Mouse (Mus musculus) liver, embryonic 15.5 days (tissue): Measurements from ENCODE around the gene Sostdc1. TPM values are rescaled to one million over a fixed set of nuclear protein-coding genes. Genes with fewer than 3 reads are reported as not detected.

Source experiments
- ATAC-seq: fragments of 200-750 bp; cut with Nextera tagmentation; 2 replicates; pipeline ENCODE4 v1.8.0; 2017; ENCODE audit warnings: moderate number of reproducible peaks, mild to moderate bottlenecking, moderate library complexity; ENCODE audit not compliant: insufficient read depth
- H3K27ac ChIP-seq: fragments of 300-500 bp; sonication (generic); replicated peaks from 2 replicates; pipeline ENCODE4 v1.5.1; 2015; ENCODE audit warnings: mild to moderate bottlenecking, inconsistent platforms
- H3K27me3 ChIP-seq: fragments of 300-500 bp; sonication (generic); 2 replicates; pipeline ENCODE4 v1.6.1; 2015; ENCODE audit warnings: mild to moderate bottlenecking, inconsistent platforms
- H3K36me3 ChIP-seq: fragments of 300-500 bp; sonication (generic); replicated peaks from 2 replicates; pipeline ENCODE4 v1.6.1; 2015; ENCODE audit warnings: moderate library complexity, mild to moderate bottlenecking, inconsistent platforms
- H3K4me1 ChIP-seq: fragments of 300-500 bp; sonication (generic); replicated peaks from 2 replicates; pipeline ENCODE4 v1.6.1; 2015; ENCODE audit warnings: inconsistent platforms
- H3K4me2 ChIP-seq: fragments of 300-500 bp; sonication (generic); 2 replicates; pipeline ENCODE4 v1.6.1; 2015; ENCODE audit warnings: moderate library complexity, mild to moderate bottlenecking, inconsistent platforms
- H3K4me3 ChIP-seq: fragments of 300-500 bp; sonication (generic); replicated peaks from 2 replicates; pipeline ENCODE4 v1.5.1; 2015; ENCODE audit warnings: mild to moderate bottlenecking, inconsistent platforms
- H3K9ac ChIP-seq: fragments of 300-500 bp; sonication (generic); 2 replicates; pipeline ENCODE4 v1.6.1; 2015; ENCODE audit warnings: moderate library complexity, mild to moderate bottlenecking, inconsistent platforms
- H3K9me3 ChIP-seq: fragments of 300-500 bp; sonication (generic); replicated peaks from 2 replicates; pipeline ENCODE4 v1.6.1; 2016; ENCODE audit warnings: inconsistent platforms
- WGBS: fragments of 180-500 bp; shearing (Covaris S2); methylation state at CpG from one replicate; pipeline ENCODE4 v1.1.7; 2015; ENCODE audit warnings: mixed read lengths; ENCODE audit not compliant: insufficient replicate concordance; 5-methylcytosine and 5-hydroxymethylcytosine counted together
- polyA plus RNA-seq: library from polyadenylated mRNA; unstranded; fragments of >200 nt; fragmentation: Nextera tagmentation; extraction: Ambion mirVana; gene quantifications from 2 replicates; pipeline ENCODE4 v1.2.1, GENCODE M21; 2015

Sostdc1 gene
- polyA plus RNA-seq = 0.13 and 0.23 TPM in 2 replicates

DNA sequence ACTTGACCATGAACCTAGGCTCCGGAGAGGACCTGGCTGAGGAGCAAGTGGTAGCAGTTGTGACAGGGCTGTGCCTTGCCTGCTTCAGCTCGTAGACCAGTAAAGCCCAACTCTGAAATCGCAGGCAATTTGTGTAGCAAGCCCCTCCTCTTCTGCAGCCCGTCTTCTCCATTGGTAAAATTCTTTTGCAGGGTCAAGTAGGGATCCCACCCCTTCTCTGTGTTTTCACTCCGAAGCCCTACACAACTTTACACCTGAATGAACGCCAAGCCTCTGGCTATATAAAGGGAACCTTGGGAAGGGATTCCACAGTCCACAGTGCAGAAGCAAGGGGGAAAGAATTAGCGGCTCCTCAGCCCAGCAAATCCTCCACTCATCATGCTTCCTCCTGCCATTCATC lies at the start of gene Sostdc1:
Sostdc1 (plus strand) TSS at position 224 of the 400 bp plus-strand sequence.
- Histone ChIP-seq H3K36me3 (no peaks in the 10 kb centered on the region), H3K9ac (no peak within 1 kb of the TSS), H3K4me3 (no peak within 1 kb of the TSS), H3K4me1 (no peaks in the 10 kb centered on the region), H3K4me2 (no peak within 1 kb of the TSS), H3K27ac (no peak within 1 kb of the TSS), H3K27me3 (peaks cover 28% of the 10 kb centered on the region), H3K9me3 (no peaks in the 10 kb centered on the region)
- 23% methylated on average over 7 of the region's 7 CpGs for WGBS
- ATAC-seq = no peak

DNA sequence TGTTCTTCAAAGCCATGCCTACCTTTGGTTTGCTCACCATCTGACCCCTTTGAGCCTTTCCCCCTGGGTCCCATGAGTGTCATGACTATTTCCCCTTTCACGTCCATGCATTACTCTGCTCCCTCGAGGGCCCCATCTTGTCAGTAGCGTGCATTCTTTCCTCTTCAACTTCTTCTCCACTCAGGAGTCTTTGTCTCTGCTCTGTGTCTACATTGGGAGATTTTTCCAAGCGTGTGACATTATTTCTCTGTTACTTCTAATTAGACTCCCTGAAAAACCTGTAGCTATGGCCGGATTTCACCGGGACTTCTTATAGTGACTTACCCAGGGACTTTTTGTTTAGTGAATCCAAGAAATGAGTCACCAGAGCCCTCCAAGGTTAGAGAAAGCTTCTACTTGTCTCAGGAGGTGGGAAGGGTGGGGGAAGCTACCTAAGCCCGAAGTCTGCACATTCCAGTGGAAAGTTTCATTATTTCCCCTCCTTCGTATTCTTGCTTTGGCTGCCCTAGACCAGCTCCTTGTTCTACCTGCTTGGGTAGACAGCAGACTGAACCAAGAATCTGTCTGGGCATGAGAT lies 46.2 kb upstream of the Sostdc1 start:
- Histone ChIP-seq H3K4me1 (no peaks in the 10 kb centered on the region), H3K9ac (no peak overlapping the region), H3K27ac (no peak overlapping the region), H3K4me3 (no peak overlapping the region), H3K4me2 (no peak overlapping the region), H3K36me3 (no peaks in the 10 kb centered on the region), H3K9me3 (no peaks in the 10 kb centered on the region), H3K27me3 (no peaks in the 10 kb centered on the region)
- WGBS = 65% methylated on average over 8 of the region's 8 CpGs
- ATAC-seq = no peak

DNA sequence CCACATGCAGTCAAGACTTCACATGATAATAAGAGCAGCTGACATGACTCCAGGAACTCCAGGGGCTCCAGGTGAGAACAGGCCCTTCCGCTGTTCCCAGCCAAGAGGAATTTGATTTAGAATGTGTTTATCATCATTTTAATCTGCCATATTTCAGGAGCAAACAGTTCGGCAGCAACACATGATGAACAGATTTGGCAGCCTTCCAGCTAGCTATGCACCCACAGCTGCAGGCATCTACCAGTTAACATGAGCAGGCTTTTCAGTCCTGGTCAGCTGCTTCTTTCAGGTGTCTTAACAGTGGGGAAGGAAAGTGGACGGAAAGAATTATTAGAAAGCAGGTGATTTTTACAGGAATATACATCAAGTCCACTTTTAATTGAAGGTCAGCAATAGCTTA lies 39.1 kb upstream of the Sostdc1 start:
- no peaks in the 10 kb centered on the region for H3K27me3 ChIP-seq
- WGBS = 66% methylated on average over 3 of the region's 3 CpGs
- H3K9ac ChIP-seq = no peak overlapping the region
- H3K4me1 ChIP-seq = no peaks in the 10 kb centered on the region
- no peaks in the 10 kb centered on the region for H3K9me3 ChIP-seq
- no peak for ATAC-seq
- H3K4me2 ChIP-seq = no peak overlapping the region
- H3K4me3 ChIP-seq = no peak overlapping the region
- H3K27ac ChIP-seq = no peak overlapping the region
- H3K36me3 ChIP-seq = no peaks in the 10 kb centered on the region

DNA sequence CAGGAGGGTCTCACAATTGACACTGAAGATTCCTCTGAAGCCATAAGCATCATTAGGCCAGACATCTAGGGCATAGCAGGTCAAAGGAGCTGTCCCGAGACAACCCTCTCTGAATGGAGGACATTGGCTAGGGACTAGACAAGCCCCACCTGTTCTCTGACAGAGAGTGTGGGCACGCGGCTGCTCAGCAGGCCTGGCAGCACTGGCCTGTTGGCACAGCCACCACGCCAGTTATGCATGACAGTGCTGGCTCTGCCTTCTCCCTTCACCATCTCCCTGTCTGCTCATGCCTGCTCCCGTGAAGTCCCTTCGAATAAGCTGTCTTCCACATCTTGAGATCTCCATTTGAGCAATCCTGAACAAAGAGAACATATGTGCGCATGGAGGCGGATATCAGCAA lies 24.3 kb upstream of the Sostdc1 start:
- ATAC-seq = no peak
- no peaks in the 10 kb centered on the region for H3K27me3 ChIP-seq
- 74% methylated on average over 8 of the region's 8 CpGs for WGBS

DNA sequence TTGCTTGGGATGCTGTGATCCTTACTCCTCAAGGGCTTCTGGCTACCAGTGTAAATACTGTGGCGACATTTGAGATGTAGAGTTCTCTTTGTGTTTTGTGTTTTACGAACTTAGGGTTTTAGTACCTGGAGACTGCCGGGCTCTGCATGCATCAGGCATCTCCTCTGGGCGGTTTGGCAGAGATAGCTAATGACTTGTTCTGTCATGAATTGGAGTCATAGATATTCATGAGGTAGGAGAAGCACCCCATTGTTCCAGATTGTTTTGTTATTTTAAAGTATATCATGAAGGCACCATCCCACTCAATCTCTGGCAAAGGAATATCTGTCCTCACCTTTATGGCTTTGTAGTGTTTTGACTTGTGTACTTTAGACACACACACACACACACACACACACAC lies 23.5 kb upstream of the Sostdc1 start:
- Histone ChIP-seq H3K4me1 (no peaks in the 10 kb centered on the region), H3K27ac (no peak overlapping the region), H3K9me3 (no peaks in the 10 kb centered on the region), H3K9ac (no peak overlapping the region), H3K4me2 (no peak overlapping the region), H3K4me3 (no peak overlapping the region), H3K36me3 (no peaks in the 10 kb centered on the region), H3K27me3 (no peaks in the 10 kb centered on the region)
- 57% methylated on average over 4 of the region's 4 CpGs for WGBS
- no peak for ATAC-seq

More for the DNA sequence above, 24.3 kb upstream of the Sostdc1 start:
- Histone ChIP-seq H3K9me3 (no peaks in the 10 kb centered on the region), H3K4me1 (no peaks in the 10 kb centered on the region), H3K27ac (no peak overlapping the region), H3K4me2 (no peak overlapping the region), H3K36me3 (no peaks in the 10 kb centered on the region), H3K9ac (no peak overlapping the region), H3K4me3 (no peak overlapping the region)

DNA sequence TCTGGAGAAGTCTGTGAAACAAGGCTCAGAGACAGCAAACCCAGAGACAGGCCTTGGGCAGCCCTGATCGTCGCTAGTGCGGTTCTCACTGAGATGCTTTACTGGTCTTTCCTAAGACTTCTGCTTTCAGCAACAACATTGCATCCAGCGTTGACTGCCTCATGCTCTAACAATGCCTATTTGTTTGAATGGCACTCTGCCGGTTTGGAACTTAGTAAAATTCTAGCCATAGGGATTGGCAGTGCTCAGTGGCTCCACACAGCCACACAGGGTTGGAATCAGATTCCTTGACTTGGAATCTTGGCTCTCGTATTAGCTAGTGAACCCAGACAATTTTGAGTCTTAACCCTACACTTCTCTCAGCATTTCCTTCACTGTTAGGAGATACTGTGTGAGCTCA lies 22.6 kb upstream of the Sostdc1 start:
- Histone ChIP-seq H3K9me3 (no peaks in the 10 kb centered on the region), H3K9ac (no peak overlapping the region), H3K27me3 (no peaks in the 10 kb centered on the region), H3K36me3 (no peaks in the 10 kb centered on the region), H3K4me2 (no peak overlapping the region), H3K4me1 (no peaks in the 10 kb centered on the region), H3K27ac (no peak overlapping the region), H3K4me3 (no peak overlapping the region)
- WGBS = 70% methylated on average over 6 of the region's 6 CpGs
- no peak for ATAC-seq

DNA sequence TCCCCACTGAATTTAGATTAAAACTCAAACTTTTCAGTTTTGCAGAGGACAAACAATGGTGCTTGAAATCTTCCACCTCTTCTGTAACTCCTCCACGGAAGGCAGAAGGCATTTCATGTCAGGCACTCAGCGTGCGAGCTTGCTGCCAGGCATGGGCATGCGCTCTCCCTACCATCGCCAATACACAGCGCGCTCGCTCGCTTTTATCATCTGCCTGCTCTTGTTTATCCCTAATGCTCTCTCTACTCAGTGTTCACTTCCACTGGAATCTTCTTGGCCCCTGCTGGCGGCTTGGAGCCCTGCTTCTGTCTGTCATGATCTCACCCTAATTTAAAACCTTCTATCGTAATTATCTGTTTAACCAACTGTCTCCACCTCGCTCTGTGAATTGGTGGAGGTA lies 11.6 kb upstream of the Sostdc1 start:
- no peaks in the 10 kb centered on the region for H3K9me3 ChIP-seq
- no peak overlapping the region for H3K4me2 ChIP-seq
- H3K9ac ChIP-seq = no peak overlapping the region
- no peak overlapping the region for H3K27ac ChIP-seq
- no peak overlapping the region for H3K4me3 ChIP-seq
- no peaks in the 10 kb centered on the region for H3K4me1 ChIP-seq
- ATAC-seq = no peak
- no peaks in the 10 kb centered on the region for H3K36me3 ChIP-seq
- 76% methylated on average over 12 of the region's 12 CpGs for WGBS
- H3K27me3 ChIP-seq = no peaks in the 10 kb centered on the region

DNA sequence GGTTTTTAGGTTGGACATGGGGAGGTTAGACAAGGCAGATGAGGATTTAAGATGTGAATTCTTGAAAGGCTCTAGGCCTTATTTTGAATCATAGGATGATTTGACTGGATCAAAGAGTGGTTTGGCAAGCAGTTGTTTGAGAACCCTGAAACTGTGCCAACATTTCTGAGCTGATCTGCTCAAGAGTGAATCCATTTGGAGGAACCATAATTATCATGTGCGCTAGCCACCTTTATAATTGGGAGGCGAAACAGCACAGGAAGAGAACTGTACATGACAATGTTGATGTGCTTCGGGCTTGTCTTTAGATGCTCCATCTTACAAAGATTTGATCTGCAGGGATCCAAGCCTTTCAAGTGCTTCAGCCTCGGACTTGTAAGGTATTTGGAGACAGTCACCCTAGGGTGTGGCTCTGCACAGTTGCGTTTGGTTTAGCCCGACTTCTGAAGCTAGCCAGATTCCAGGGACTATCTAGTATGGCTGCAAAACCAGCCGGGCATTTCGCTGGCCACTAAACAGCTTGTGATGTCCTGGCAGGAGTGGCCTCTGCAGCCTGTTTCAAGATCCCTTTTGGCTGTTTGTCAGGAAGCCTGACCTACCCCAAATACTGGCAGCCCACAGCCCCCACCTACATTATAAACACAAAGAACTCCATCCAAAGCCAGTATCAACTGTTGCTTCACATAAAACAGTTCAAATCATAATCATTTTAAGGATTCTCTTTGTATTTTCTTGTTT lies 10.9 kb upstream of the Sostdc1 start:
- Histone ChIP-seq H3K27ac (no peak overlapping the region), H3K36me3 (no peaks in the 10 kb centered on the region), H3K27me3 (no peaks in the 10 kb centered on the region), H3K4me1 (no peaks in the 10 kb centered on the region), H3K4me2 (no peak overlapping the region), H3K4me3 (no peak overlapping the region), H3K9ac (no peak overlapping the region), H3K9me3 (no peaks in the 10 kb centered on the region)
- 68% methylated on average over 8 of the region's 8 CpGs for WGBS
- ATAC-seq = no peak

DNA sequence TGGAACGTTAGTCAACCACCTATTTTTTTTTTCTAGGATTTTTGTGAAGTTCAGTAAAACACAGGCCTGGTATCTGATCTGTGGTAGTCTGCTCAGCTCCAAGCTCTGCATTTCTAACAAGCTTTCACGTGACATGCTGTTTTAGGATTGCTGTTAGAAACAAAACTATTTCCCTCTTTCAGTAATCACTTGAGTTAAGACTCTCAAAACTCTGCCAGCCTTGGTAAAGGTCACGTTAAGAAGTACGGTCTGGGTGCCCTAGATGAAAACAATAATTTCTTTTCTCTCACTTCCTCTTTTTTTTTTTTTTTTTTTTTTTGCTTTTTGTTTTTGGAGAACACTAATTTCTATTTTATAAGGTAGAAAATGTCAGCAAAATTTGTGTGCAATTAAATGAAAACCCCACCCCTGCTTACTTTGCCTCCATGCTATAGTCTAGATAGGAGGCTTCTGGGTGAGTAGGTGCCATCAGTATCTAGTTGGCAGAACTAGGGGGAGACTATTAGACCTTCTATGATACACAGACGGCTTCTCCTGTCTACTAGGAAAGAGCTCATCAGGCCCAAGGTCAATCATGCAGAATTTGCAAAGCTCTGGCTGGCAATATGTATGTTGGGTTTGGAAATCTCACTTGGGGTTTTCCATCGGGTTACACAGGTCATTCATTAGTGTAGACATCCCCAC lies 5.1 kb upstream of the Sostdc1 start:
- ATAC-seq = no peak
- Histone ChIP-seq H3K4me3 (no peak overlapping the region), H3K9me3 (no peaks in the 10 kb centered on the region), H3K27ac (no peak overlapping the region), H3K4me1 (no peaks in the 10 kb centered on the region), H3K9ac (no peak overlapping the region), H3K4me2 (no peak overlapping the region), H3K36me3 (no peaks in the 10 kb centered on the region), H3K27me3 (no peaks in the 10 kb centered on the region)
- 39% methylated on average over 6 of the region's 6 CpGs for WGBS

DNA sequence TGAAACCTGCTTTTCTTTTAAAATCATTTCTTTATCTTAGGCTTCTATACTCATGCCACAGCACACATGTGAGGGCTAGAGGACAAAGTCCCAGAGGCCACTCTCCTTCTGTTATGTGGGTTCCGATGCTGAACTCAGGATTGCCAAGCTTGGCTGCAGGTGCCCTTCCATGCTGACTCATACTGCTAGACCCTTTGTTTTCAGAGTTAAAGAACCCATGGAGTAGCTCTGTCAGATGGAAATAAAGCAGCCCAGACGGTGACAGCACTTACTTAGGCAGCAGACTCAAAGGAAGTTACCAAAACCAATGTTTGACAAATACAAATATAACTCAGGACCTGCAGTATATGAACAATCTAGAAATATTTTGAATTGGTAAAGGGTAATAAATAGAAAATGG lies 924 bp upstream of the Sostdc1 start:
- no peaks in the 10 kb centered on the region for H3K9me3 ChIP-seq
- no peak overlapping the region for H3K4me3 ChIP-seq
- no peak overlapping the region for H3K27ac ChIP-seq
- H3K36me3 ChIP-seq = no peaks in the 10 kb centered on the region
- ATAC-seq = no peak
- no peaks in the 10 kb centered on the region for H3K4me1 ChIP-seq
- H3K27me3 ChIP-seq = peaks cover 28% of the 10 kb centered on the region
- WGBS = 26% methylated on average over 2 of the region's 2 CpGs
- no peak overlapping the region for H3K9ac ChIP-seq
- H3K4me2 ChIP-seq = no peak overlapping the region

DNA sequence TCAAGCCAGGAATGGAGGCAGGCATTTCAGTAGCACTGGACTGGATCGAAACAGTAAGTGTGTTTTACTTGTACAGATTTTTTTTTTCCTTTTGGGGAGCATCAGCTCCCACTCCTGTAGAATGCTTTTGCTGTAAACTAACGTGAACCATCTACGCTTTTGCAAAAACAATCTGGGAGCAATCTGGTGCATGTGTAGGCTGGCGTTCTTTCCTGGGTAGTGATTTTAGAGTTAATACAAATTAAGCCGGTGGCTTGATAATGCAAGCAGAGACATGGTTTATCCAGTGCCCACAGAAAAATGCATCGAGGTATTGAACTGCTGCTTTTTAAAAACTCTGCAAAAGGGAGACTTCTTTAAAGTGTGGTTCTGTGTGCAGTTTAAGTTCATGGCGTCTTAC lies 507 bp downstream of the Sostdc1 start:
- H3K27me3 ChIP-seq = peaks cover 28% of the 10 kb centered on the region
- WGBS = 64% methylated on average over 7 of the region's 7 CpGs
- H3K36me3 ChIP-seq = no peaks in the 10 kb centered on the region
- ATAC-seq = no peak
- no peaks in the 10 kb centered on the region for H3K9me3 ChIP-seq
- H3K27ac ChIP-seq = no peak overlapping the region
- no peak overlapping the region for H3K4me2 ChIP-seq
- no peaks in the 10 kb centered on the region for H3K4me1 ChIP-seq
- no peak overlapping the region for H3K9ac ChIP-seq
- H3K4me3 ChIP-seq = no peak overlapping the region
